Mouse (Mus musculus) B cell, adult 67 days (primary cell): ENCODE data around the gene Epb41l2. TPM values are rescaled to one million over a fixed set of nuclear protein-coding genes. Genes with fewer than 3 reads are reported as not detected.

ENCODE experiments used
- total RNA-seq, 2 experiments: library from RNA; stranded (reverse); gene quantifications; 4 replicates each; pipeline ENCODE4 v1.2.4; 2023

Epb41l2 gene
- total RNA-seq = 100 to 1,000 TPM; 173 to 177 TPM

DNA sequence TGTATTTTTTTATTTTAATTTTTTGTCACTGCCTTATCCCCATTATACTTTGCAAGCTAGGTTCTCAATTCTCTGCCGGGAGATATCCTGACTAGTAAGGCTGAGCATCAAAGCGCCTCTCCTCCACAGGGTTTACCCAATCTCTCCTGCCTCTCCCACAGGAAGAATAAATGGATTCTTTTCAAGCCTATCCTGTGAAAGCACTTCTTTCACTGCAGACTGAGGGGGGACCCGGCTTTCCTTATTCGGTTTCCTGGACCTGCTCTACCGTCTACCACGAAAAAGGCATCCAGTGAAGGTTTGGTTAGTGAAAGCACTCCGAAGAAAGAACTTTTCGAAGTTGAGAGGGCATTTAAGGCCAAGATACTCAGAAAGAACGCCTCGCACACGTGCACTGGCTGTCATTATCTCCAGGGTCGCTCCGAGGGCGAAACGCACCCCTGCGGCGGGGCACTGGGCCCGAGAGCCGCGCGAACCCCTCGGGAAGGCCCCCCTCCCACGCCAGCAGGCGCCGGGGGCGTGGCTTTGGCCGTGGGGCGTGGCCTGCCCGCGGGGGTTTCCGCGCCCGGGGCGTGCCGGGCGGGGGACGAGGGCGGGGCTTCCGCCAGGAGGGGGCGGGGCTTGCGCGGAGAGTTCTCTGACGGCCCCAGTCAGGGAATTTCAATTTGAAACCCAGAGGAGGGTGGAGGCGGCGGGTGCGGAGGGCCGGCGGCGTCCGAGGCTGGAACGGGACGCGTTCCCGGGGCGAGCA lies at the start of gene Epb41l2:
Gene Epb41l2 (plus strand): TSS at position 591 of the 751 bp plus-strand sequence.

DNA sequence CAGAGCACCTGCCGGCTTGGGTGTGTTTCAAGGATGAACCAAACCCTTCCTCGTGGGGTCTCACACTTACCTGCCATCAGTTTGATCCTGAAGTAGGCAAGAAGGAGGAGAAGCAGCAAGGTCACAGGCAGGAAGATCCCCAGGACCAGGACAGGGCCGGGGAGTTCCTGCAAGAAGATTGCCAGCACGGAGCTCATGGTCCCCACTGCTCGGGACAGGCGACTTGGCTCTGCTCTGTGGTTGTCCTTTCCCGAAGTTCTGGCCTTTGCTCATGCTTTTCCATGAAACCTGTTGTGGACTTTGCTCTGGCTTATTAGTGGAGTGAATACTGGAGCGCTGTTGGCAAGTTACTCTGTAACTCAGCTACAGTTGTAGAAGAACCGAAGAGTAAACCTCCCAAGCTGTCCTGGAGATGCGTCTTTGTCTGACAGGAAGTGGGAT lies 176.3 kb downstream of the Epb41l2 start, which contains the start of gene Smlr1:
Gene Smlr1 (minus strand): TSS at position 377 of the 441 bp plus-strand sequence.

Other genes with a start within 250 kb of the Epb41l2 start
- 10 to 100 TPM; 13.5 to 21.5 TPM for gene Akap7, start 51.9 kb upstream of the Epb41l2 start, total RNA-seq
- gene Smlr1, start 176.5 kb downstream of the Epb41l2 start, total RNA-seq = not detected